Mouse (Mus musculus) C2C12 (cell line): ENCODE results near the gene Fam71e1. TPM values are rescaled to one million over a fixed set of nuclear protein-coding genes. Genes with fewer than 3 reads are reported as not detected.

Experiments used
- H3K27me3 ChIP-seq: one replicate; pipeline ENCODE4 v1.6.1; 2011; ENCODE audit not compliant: control insufficient read depth, insufficient read depth, insufficient read length
- H3K36me3 ChIP-seq: one replicate; pipeline ENCODE4 v1.6.1; 2011; ENCODE audit not compliant: control insufficient read depth, insufficient read depth
- H3K4me3 ChIP-seq: one replicate; pipeline ENCODE4 v1.5.1; 2011; ENCODE audit warnings: mild to moderate bottlenecking, control low read depth; ENCODE audit not compliant: poor library complexity, insufficient read depth, severe bottlenecking
- H3K79me2 ChIP-seq: one replicate; pipeline ENCODE4 v1.6.1; 2011; ENCODE audit not compliant: control insufficient read depth, insufficient read depth
- H3K79me3 ChIP-seq: one replicate; pipeline ENCODE4 v1.6.1; 2011; ENCODE audit warnings: low read depth, control low read depth
- H3ac ChIP-seq: one replicate; pipeline ENCODE3; 2011; ENCODE audit warnings: low read depth; ENCODE audit not compliant: control insufficient read depth, insufficient read length
- CEBPB ChIP-seq: IDR thresholded peaks from one replicate; pipeline ENCODE4 v1.6.1; 2011; ENCODE audit warnings: low read depth, mild to moderate bottlenecking, control low read depth, moderate library complexity
- CTCF ChIP-seq: IDR thresholded peaks from one replicate; pipeline ENCODE4 v1.5.1; 2011; ENCODE audit not compliant: control insufficient read depth, insufficient read depth, insufficient read length
- FOSL1 ChIP-seq: IDR thresholded peaks from one replicate; pipeline ENCODE4 v1.8.0; 2011; ENCODE audit warnings: mild to moderate bottlenecking, low read length; ENCODE audit not compliant: poor library complexity, insufficient read depth, severe bottlenecking
- MAX ChIP-seq: IDR thresholded peaks from one replicate; pipeline ENCODE4 v1.6.1; 2011; ENCODE audit warnings: mild to moderate bottlenecking, control low read depth
- MYOD1 ChIP-seq: IDR thresholded peaks from one replicate; pipeline ENCODE4 v1.6.1; 2011; ENCODE audit warnings: low read depth; ENCODE audit not compliant: control insufficient read depth, insufficient read length
- MYOG ChIP-seq: IDR thresholded peaks from one replicate; pipeline ENCODE4 v1.6.1; 2011; ENCODE audit not compliant: control insufficient read depth, insufficient read length; ENCODE audit errors: extremely low read depth
- USF1 ChIP-seq: IDR thresholded peaks from one replicate; pipeline ENCODE4 v1.6.1; 2011; ENCODE audit warnings: low read depth, mild to moderate bottlenecking, control low read depth, moderate library complexity
- polyA plus RNA-seq: library from polyadenylated mRNA; unstranded; fragments of >200 nt; fragmentation: generic; extraction: Trizol; gene quantifications from one replicate; pipeline ENCODE4 v1.2.1, GENCODE M21; 2012; ENCODE audit warnings: missing spikeins

Gene Fam71e1
- polyA plus RNA-seq, 1 experiment = 0.95 TPM

- Histone ChIP-seq H3ac (no peak overlapping the region), H3K36me3 (no peaks in the 10 kb centered on the region), H3K79me3 (no peaks in the 10 kb centered on the region), H3K27me3 (peaks cover 15% of the 10 kb centered on the region), H3K4me3 (no peak overlapping the region), H3K79me2 (no peaks in the 10 kb centered on the region)
- TF ChIP-seq MAX (no peak), CTCF (no peak), MYOD1 (no peak), CEBPB (no peak), USF1 (no peak)
Measured at GRCm38 (mm10) chr7:44474419-44474818, 22.0 kb upstream of the Fam71e1 start.

GRCm38 (mm10) chr7:44475046-44475614 is 21.3 kb upstream of the Fam71e1 start:
- no peaks in the 10 kb centered on the region for H3K36me3 ChIP-seq
- H3ac ChIP-seq = no peak overlapping the region
- H3K79me2 ChIP-seq = no peaks in the 10 kb centered on the region
- H3K4me3 ChIP-seq = no peak overlapping the region
- no peak for TF ChIP-seq MYOD1
- TF ChIP-seq MYOG = no peak
- TF ChIP-seq CTCF = no peak
- TF ChIP-seq CEBPB = no peak
- no peak for TF ChIP-seq MAX
- no peak for TF ChIP-seq USF1
- TF ChIP-seq FOSL1 = no peak
- H3K79me3 ChIP-seq = no peaks in the 10 kb centered on the region
- peaks cover 15% of the 10 kb centered on the region for H3K27me3 ChIP-seq

- TF ChIP-seq MAX (no peak), USF1 (no peak), CTCF (no peak), FOSL1 (no peak), MYOG (no peak), CEBPB (no peak), MYOD1 (no peak)
- Histone ChIP-seq H3K79me2 (no peaks in the 10 kb centered on the region), H3K27me3 (no peaks in the 10 kb centered on the region), H3K36me3 (no peaks in the 10 kb centered on the region), H3ac (no peak overlapping the region), H3K79me3 (no peaks in the 10 kb centered on the region), H3K4me3 (no peak overlapping the region)
Measured at GRCm38 (mm10) chr7:44482836-44483435, 13.4 kb upstream of the Fam71e1 start.

GRCm38 (mm10) chr7:44484109-44484508 is 12.3 kb upstream of the Fam71e1 start:
- Histone ChIP-seq H3K79me3 (no peaks in the 10 kb centered on the region), H3K79me2 (no peaks in the 10 kb centered on the region), H3ac (no peak overlapping the region), H3K27me3 (no peaks in the 10 kb centered on the region), H3K36me3 (no peaks in the 10 kb centered on the region), H3K4me3 (no peak overlapping the region)
- no peak for TF ChIP-seq MYOG
- no peak for TF ChIP-seq CTCF
- TF ChIP-seq MAX = no peak
- TF ChIP-seq FOSL1 = no peak
- no peak for TF ChIP-seq USF1
- TF ChIP-seq CEBPB = no peak
- no peak for TF ChIP-seq MYOD1

GRCm38 (mm10) chr7:44484841-44485571 is 11.4 kb upstream of the Fam71e1 start:
- Histone ChIP-seq H3K79me2 (no peaks in the 10 kb centered on the region), H3K27me3 (no peaks in the 10 kb centered on the region), H3K36me3 (no peaks in the 10 kb centered on the region), H3ac (no peak overlapping the region), H3K79me3 (no peaks in the 10 kb centered on the region), H3K4me3 (no peak overlapping the region)
- TF ChIP-seq CTCF = peak; percentile 71
- no peak for TF ChIP-seq USF1

GRCm38 (mm10) chr7:44485572-44486195 is 10.7 kb upstream of the Fam71e1 start:
- Histone ChIP-seq H3K36me3 (no peaks in the 10 kb centered on the region), H3K79me3 (no peaks in the 10 kb centered on the region), H3ac (no peak overlapping the region), H3K4me3 (no peak overlapping the region), H3K27me3 (no peaks in the 10 kb centered on the region), H3K79me2 (no peaks in the 10 kb centered on the region)
- no peak for TF ChIP-seq CEBPB
- no peak for TF ChIP-seq CTCF
- no peak for TF ChIP-seq MAX
- TF ChIP-seq USF1 = no peak
